Mouse (Mus musculus) neural tube, embryonic 15.5 days (tissue): ENCODE measurements around the gene Elovl4. TPM values are rescaled to one million over a fixed set of nuclear protein-coding genes. Genes with fewer than 3 reads are reported as not detected.

Source experiments
- ATAC-seq: fragments of 200-750 bp; cut with Nextera tagmentation; 2 replicates; pipeline ENCODE4 v1.8.0; 2017; ENCODE audit warnings: mild to moderate bottlenecking, moderate TSS enrichment, moderate library complexity; ENCODE audit not compliant: low FRiP score
- H3K27ac ChIP-seq: fragments of 300-500 bp; sonication (generic); replicated peaks from 2 replicates; pipeline ENCODE4 v1.5.1; 2015; ENCODE audit warnings: mild to moderate bottlenecking, inconsistent platforms
- H3K27me3 ChIP-seq: fragments of 300-500 bp; sonication (generic); replicated peaks from 2 replicates; pipeline ENCODE4 v1.6.1; 2015; ENCODE audit warnings: inconsistent platforms
- H3K36me3 ChIP-seq: fragments of 300-500 bp; sonication (generic); 2 replicates; pipeline ENCODE4 v1.6.1; 2015; ENCODE audit warnings: inconsistent platforms
- H3K4me1 ChIP-seq: fragments of 300-500 bp; sonication (generic); 2 replicates; pipeline ENCODE4 v1.6.1; 2015; ENCODE audit warnings: inconsistent platforms
- H3K4me2 ChIP-seq: fragments of 300-500 bp; sonication (generic); 2 replicates; pipeline ENCODE4 v1.6.1; 2015; ENCODE audit warnings: inconsistent platforms, mild to moderate bottlenecking, moderate library complexity
- H3K4me3 ChIP-seq: fragments of 300-500 bp; sonication (generic); replicated peaks from 2 replicates; pipeline ENCODE4 v1.5.1; 2015; ENCODE audit warnings: mild to moderate bottlenecking, inconsistent platforms
- H3K9ac ChIP-seq: fragments of 300-500 bp; sonication (generic); replicated peaks from 2 replicates; pipeline ENCODE4 v1.6.1; 2015; ENCODE audit warnings: mild to moderate bottlenecking, inconsistent platforms
- H3K9me3 ChIP-seq: fragments of 300-500 bp; sonication (generic); replicated peaks from 2 replicates; pipeline ENCODE4 v1.6.1; 2016; ENCODE audit warnings: inconsistent platforms
- WGBS: fragments of 180-500 bp; shearing (Covaris S2); methylation state at CpG from one replicate; pipeline ENCODE4 v1.1.7; 2015; ENCODE audit warnings: mixed read lengths; 5-methylcytosine and 5-hydroxymethylcytosine counted together
- polyA plus RNA-seq: library from polyadenylated mRNA; unstranded; fragments of >200 nt; fragmentation: Nextera tagmentation; extraction: Ambion mirVana; gene quantifications from 2 replicates; pipeline ENCODE4 v1.2.1, GENCODE M21; 2015

The Elovl4 gene
- polyA plus RNA-seq, 1 experiment from 2014 or later, result 139 TPM

DNA sequence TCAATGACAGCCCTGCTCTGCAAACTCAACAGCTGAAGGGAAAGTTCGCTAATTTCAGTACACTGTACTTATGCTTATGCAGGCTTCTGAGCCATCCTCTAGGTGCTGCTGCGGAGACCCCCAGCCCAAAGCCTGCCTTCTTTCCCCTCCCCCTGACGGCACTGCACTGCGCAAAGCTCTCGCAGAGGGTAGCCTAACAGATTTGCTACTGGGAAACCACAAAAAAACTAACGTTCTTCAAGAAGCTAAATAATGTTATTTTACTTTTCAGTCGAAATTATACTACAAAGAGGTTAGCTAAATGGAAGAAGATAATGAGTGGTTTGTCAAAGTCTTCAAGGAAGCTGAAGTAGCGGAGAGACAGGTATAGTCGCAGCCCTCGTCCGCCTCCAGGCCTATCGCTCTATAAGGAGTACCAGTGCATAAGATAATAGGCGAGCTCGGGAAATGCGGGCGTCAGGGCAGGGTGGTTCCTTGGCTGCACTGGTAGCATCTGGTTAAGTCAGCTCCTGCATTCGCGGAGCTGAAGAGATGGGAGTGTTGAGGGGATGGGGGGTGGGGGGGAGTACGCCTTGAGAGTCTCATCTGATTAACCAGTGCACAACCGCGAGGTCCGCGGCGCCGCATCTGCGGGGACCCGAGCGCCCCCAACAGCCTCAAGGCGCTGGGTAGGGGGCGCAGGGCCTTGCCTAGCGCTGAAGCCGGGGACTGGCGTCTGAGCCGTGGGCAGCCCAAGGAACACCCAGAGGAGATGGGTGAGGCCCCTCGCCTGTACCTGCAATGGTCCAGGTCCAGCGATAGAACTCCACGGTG is 707 bp downstream of the Elovl4 start:
- Histone ChIP-seq H3K36me3 (no peaks in the 10 kb centered on the region), H3K4me3 (peak overlapping the region; percentile 90), H3K27ac (peak overlapping the region; percentile 94), H3K9ac (peak overlapping the region; percentile 94), H3K9me3 (no peaks in the 10 kb centered on the region), H3K4me1 (peaks cover 34% of the 10 kb centered on the region), H3K4me2 (peak overlapping the region; percentile 80), H3K27me3 (no peaks in the 10 kb centered on the region)
- ATAC-seq, result peak; percentile 89
- 0% methylated on average over 37 of the region's 37 CpGs for WGBS

DNA sequence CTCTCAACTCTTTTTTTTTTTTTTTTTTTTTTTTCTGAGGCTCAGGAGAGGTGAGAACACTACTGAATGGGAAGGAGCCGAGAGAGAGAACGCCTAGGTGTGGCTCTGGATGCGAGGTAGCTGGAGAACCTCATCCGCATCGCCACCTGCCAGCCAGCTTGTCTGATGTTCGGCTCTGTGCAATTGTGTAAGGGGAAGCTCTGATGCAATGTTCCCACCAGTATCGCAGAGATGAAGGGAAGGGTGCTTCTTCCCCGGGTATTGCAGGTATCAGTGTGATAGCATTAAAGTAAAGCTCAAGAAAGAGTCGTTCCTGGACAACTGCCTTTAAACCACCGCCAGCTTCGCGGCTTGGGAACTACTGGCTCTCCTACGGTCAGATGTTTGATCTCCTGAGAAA is 1.7 kb downstream of the Elovl4 start:
- Histone ChIP-seq H3K4me2 (peak overlapping the region; percentile 80), H3K9ac (peak overlapping the region; percentile 94; the same call in 1 of the 2 replicates), H3K4me3 (peak overlapping the region; percentile 90), H3K36me3 (no peaks in the 10 kb centered on the region), H3K9me3 (no peaks in the 10 kb centered on the region), H3K4me1 (peaks cover 34% of the 10 kb centered on the region), H3K27ac (no peak overlapping the region), H3K27me3 (no peaks in the 10 kb centered on the region)
- 60% methylated on average over 13 of the region's 13 CpGs for whole genome bisulfite sequencing
- no peak for ATAC-seq

- Histone ChIP-seq H3K27ac (no peak overlapping the region), H3K36me3 (0 out of 2 replicates have a peak, but pooled peaks cover under 1% of the 10 kb centered on the region), H3K27me3 (no peaks in the 10 kb centered on the region), H3K4me3 (no peak overlapping the region), H3K4me2 (no peak overlapping the region), H3K9me3 (no peaks in the 10 kb centered on the region), H3K4me1 (peaks cover 15% of the 10 kb centered on the region; the same call in 1 of the 2 replicates), H3K9ac (no peak overlapping the region)
- 74% methylated on average over 8 of the region's 8 CpGs for WGBS
- no peak for ATAC-seq
These were observed 8.2 kb downstream of the Elovl4 start for GRCm38 (mm10) chr9:83797898-83798297.

DNA sequence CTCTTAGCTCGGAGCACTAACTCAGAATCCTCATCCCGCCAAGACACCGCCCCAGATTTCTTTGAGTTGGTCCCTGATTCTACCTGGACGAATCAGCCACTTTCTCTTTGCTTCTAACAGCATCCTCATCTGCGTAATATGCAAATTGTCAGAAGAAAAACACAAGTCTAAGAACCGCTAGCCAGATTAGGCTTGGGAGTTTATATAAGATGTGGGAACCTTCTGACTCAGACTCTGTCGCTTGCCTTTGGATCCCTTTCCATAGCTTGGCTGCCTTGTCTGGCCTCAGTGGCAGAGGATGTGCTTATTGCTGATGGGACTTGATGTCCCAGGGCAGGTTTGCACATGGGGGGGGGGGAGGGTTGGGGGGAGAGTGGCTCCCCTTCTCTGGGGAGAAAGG is 9.2 kb downstream of the Elovl4 start:
- Histone ChIP-seq H3K27ac (no peak overlapping the region), H3K27me3 (no peaks in the 10 kb centered on the region), H3K4me1 (peaks cover 6% of the 10 kb centered on the region; the same call in 1 of the 2 replicates), H3K4me2 (no peak overlapping the region), H3K9ac (no peak overlapping the region), H3K9me3 (no peaks in the 10 kb centered on the region), H3K36me3 (0 out of 2 replicates have a peak, but pooled peaks cover 3% of the 10 kb centered on the region), H3K4me3 (no peak overlapping the region)
- WGBS, result 92% methylated on average over 7 of the region's 7 CpGs
- ATAC-seq, result no peak

DNA sequence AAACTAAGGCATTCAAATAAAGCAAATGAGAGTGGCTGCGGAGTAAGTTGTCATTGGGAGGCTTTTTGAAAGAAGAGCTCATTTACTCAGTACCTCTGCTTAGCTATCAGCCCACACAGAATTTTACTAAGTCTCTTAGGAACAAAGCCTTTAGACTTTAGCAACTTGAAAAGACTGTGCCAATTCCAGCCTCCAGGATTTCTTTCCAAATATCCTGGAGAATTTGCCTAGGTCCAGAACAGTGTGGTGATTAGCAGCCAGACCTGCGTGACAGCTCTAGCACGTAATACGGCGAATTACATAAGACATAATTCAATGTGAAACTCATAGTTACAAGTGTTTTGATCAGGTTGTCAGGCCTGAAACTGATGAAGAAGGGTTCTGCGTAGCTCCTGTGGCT is 16.8 kb downstream of the Elovl4 start:
- Histone ChIP-seq H3K27me3 (no peaks in the 10 kb centered on the region), H3K27ac (no peak overlapping the region), H3K9ac (no peak overlapping the region), H3K4me1 (no peaks in the 10 kb centered on the region), H3K4me2 (no peak overlapping the region), H3K9me3 (no peaks in the 10 kb centered on the region), H3K4me3 (no peak overlapping the region), H3K36me3 (peaks cover 29% of the 10 kb centered on the region)
- WGBS, result 93% methylated on average over 6 of the region's 6 CpGs
- ATAC-seq, result no peak

DNA sequence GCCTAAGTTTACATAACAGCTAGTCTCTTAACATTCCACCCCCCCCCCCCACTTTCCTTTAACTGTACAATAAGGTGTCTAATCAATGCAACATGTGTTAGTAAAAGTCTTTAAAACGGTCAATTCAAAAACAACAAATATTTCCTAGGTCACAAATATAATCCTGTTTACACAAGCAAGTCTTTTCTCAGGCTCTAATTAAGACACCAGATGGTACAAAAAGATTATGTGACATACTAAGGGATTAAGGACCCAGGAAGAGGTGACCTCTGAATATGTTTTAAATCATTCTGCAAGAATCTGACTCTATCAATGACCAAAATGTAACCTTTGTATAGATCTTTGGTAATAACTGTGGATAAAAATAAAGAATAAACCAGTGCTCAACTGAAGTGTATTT is 20.6 kb downstream of the Elovl4 start:
- no peak for ATAC-seq
- Histone ChIP-seq H3K9ac (no peak overlapping the region), H3K4me3 (no peak overlapping the region), H3K4me1 (no peaks in the 10 kb centered on the region), H3K27me3 (no peaks in the 10 kb centered on the region), H3K4me2 (no peak overlapping the region), H3K36me3 (peaks cover 49% of the 10 kb centered on the region), H3K27ac (no peak overlapping the region), H3K9me3 (no peaks in the 10 kb centered on the region)
- WGBS, result 90% methylated on average over 1 of the region's 1 CpGs

DNA sequence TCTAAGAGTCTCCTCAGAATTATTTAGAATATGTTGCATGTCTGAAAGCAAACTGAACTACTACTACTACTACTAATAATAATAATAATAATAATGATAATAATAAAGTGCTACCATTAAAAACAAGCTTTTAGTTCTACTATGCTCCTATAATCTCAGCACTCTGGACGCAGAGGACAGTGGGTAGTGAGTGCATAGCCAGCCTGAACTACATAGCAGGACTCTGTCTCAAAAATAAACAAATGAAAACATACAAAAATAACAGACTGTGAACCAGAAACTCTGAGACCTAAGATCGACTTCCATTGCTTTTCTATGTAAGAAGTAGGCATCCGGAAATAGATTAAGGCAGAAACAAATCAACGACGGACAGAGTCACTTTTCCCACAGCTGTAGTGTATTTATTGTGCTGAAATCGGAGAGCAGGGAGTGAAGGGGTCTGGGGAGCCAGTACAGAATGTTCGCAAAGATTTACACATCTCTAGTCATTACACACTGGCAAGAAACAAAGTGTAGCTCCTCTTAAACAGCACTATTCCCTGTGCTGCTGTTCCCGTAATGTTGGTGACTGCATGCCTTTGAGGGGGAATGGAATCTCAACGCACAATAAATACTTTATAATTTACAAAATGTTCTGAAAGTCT is 27.6 kb downstream of the Elovl4 start:
- Histone ChIP-seq H3K4me3 (no peak overlapping the region), H3K27me3 (no peaks in the 10 kb centered on the region), H3K4me1 (no peaks in the 10 kb centered on the region), H3K36me3 (peaks cover 37% of the 10 kb centered on the region), H3K27ac (no peak overlapping the region), H3K9me3 (no peaks in the 10 kb centered on the region), H3K4me2 (no peak overlapping the region), H3K9ac (no peak overlapping the region)
- 85% methylated on average over 9 of the region's 9 CpGs for WGBS
- ATAC-seq, result no peak

DNA sequence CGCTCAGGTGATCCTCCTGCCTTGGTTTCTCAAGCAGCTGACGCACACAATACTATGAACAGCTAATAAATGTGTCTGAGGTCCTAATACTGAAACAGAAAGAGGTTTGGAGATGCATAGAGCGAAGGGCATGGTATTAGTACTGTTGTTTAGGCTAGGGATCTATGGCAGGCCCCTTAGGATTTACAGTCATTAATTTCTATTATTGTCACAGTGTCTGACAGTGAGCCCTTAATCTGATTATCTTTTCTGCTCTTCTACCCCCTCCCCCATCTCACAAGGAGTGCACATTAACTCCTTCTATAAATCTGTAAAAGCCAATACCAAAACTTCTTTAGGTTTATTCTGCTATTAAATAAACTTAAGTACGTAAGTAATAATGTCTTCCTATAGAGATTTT is 44.8 kb downstream of the Elovl4 start:
- no peak overlapping the region for H3K4me3 ChIP-seq
- H3K9ac ChIP-seq, result no peak overlapping the region
- H3K9me3 ChIP-seq, result no peaks in the 10 kb centered on the region
- no peak overlapping the region for H3K27ac ChIP-seq
- 85% methylated on average over 4 of the region's 4 CpGs for WGBS
- no peak overlapping the region for H3K4me2 ChIP-seq
- no peaks in the 10 kb centered on the region for H3K36me3 ChIP-seq
- no peaks in the 10 kb centered on the region for H3K4me1 ChIP-seq
- ATAC-seq, result no peak
- no peaks in the 10 kb centered on the region for H3K27me3 ChIP-seq

GRCm38 (mm10) chr9:83731877-83732276 is 74.2 kb downstream of the Elovl4 start:
- WGBS, result 90% methylated on average over 2 of the region's 2 CpGs
- no peak overlapping the region for H3K4me2 ChIP-seq
- peaks cover 4% of the 10 kb centered on the region for H3K4me1 ChIP-seq
- H3K36me3 ChIP-seq, result no peaks in the 10 kb centered on the region
- H3K27ac ChIP-seq, result no peak overlapping the region
- no peak overlapping the region for H3K9ac ChIP-seq
- ATAC-seq, result no peak
- no peaks in the 10 kb centered on the region for H3K27me3 ChIP-seq
- H3K4me3 ChIP-seq, result no peak overlapping the region
- H3K9me3 ChIP-seq, result no peaks in the 10 kb centered on the region

DNA sequence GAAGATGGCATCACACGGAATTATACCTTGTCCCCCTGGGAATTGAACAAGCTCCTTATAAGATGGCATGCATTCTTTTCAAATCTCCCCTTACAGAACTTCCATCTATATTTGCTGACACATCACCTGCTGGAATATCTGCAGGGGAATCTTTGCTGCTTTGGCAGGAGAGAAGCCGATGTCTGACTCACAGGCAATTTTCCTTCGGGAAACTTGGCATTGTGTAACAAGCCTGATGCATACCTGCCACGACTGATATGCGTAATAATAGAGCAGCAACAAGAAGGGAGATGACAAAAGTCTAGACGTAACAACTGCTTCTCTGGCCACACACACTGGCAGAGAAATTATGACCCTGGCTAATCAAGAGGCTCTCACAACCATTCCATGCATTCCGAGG is 75.2 kb downstream of the Elovl4 start:
- Histone ChIP-seq H3K9me3 (no peaks in the 10 kb centered on the region), H3K4me3 (no peak overlapping the region), H3K9ac (no peak overlapping the region), H3K4me1 (peaks cover 10% of the 10 kb centered on the region), H3K27me3 (no peaks in the 10 kb centered on the region), H3K4me2 (no peak overlapping the region), H3K27ac (no peak overlapping the region), H3K36me3 (no peaks in the 10 kb centered on the region)
- no peak for ATAC-seq
- WGBS, result 58% methylated on average over 7 of the region's 7 CpGs
